Mouse (Mus musculus) embryonic facial prominence, embryonic 10.5 days (tissue): ENCODE results near the gene Txnip. TPM values are rescaled to one million over a fixed set of nuclear protein-coding genes. Genes with fewer than 3 reads are reported as not detected.
"Not testable (repeated sequence)": the region's sequence is repeated elsewhere in the genome, so short reads cannot be mapped to it uniquely, and the experiment has no call there.

Source experiments
- DNase-seq: peaks from one replicate; pipeline ENCODE4 v3.0.0-alpha.2; 2017; ENCODE audit warnings: low spot score
- H3K27ac ChIP-seq: fragments of 300-500 bp; sonication (generic); replicated peaks from 2 replicates; pipeline ENCODE4 v1.5.1; 2016; ENCODE audit warnings: mild to moderate bottlenecking
- H3K27me3 ChIP-seq: fragments of 300-500 bp; sonication (generic); replicated peaks from 2 replicates; pipeline ENCODE4 v1.6.1; 2016; ENCODE audit warnings: low read depth, mild to moderate bottlenecking; ENCODE audit not compliant: poor library complexity, severe bottlenecking
- H3K36me3 ChIP-seq: fragments of 300-500 bp; sonication (generic); replicated peaks from 2 replicates; pipeline ENCODE4 v1.6.1; 2016; ENCODE audit warnings: mild to moderate bottlenecking, moderate library complexity
- H3K4me1 ChIP-seq: fragments of 300-500 bp; sonication (generic); 2 replicates; pipeline ENCODE4 v1.6.1; 2016
- H3K4me3 ChIP-seq: fragments of 300-500 bp; sonication (generic); 2 replicates; pipeline ENCODE4 v1.5.1; 2016; ENCODE audit warnings: mild to moderate bottlenecking, moderate library complexity
- H3K9me3 ChIP-seq: fragments of 300-500 bp; sonication (generic); 2 replicates; pipeline ENCODE4 v1.6.1; 2016; ENCODE audit warnings: mild to moderate bottlenecking
- WGBS: fragments of 180-500 bp; shearing (Covaris S2); methylation state at CpG from one replicate; pipeline ENCODE4 v1.1.7; 2016; 5-methylcytosine and 5-hydroxymethylcytosine counted together
- polyA plus RNA-seq: library from polyadenylated mRNA; unstranded; fragments of >200 nt; fragmentation: Nextera tagmentation; extraction: Ambion mirVana; gene quantifications from 2 replicates; pipeline ENCODE4 v1.2.1, GENCODE M21; 2016

The Txnip gene
- polyA plus RNA-seq = 31.2 and 34.9 TPM in 2 replicates

- peaks cover 58% of the 10 kb centered on the region for H3K4me1 ChIP-seq
- peak; percentile 100 for DNase-seq
- no peaks in the 10 kb centered on the region for H3K9me3 ChIP-seq
- peaks cover 23% of the 10 kb centered on the region for H3K36me3 ChIP-seq
- peak within 1 kb of the TSS; percentile 88 for H3K27ac ChIP-seq
- WGBS = under 1% methylated on average over 26 of the region's 26 CpGs
- H3K4me3 ChIP-seq = peak within 1 kb of the TSS; percentile 80
- no peaks in the 10 kb centered on the region for H3K27me3 ChIP-seq
These were observed at the start of gene Txnip for GRCm38 (mm10) chr3:96557694-96558093. TSS of gene Txnip (plus strand) at chr3:96557957.

GRCm38 (mm10) chr3:96507966-96508365 is 49.8 kb upstream of the Txnip start:
- H3K9me3 ChIP-seq, H3K36me3 ChIP-seq, DNase-seq, H3K27ac ChIP-seq, H3K4me1 ChIP-seq, H3K27me3 ChIP-seq, H3K4me3 ChIP-seq: not testable (repeated sequence)
- 93% methylated on average over 8 of the region's 9 CpGs for WGBS

GRCm38 (mm10) chr3:96520171-96520570 is 37.6 kb upstream of the Txnip start:
- WGBS = 57% methylated on average over 5 of the region's 5 CpGs
- no peak overlapping the region for H3K4me3 ChIP-seq

GRCm38 (mm10) chr3:96522149-96522548 is 35.6 kb upstream of the Txnip start:
- Histone ChIP-seq H3K4me3 (no peak overlapping the region), H3K4me1 (peaks cover 19% of the 10 kb centered on the region), H3K36me3 (no peaks in the 10 kb centered on the region), H3K27me3 (peaks cover 23% of the 10 kb centered on the region), H3K27ac (no peak overlapping the region), H3K9me3 (no peaks in the 10 kb centered on the region)
- WGBS = 64% methylated on average over 4 of the region's 4 CpGs
- no peak for DNase-seq

More at GRCm38 (mm10) chr3:96520171-96520570, 37.6 kb upstream of the Txnip start:
- DNase-seq = no peak
- peaks cover 13% of the 10 kb centered on the region; the same call in 1 of the 2 replicates for H3K4me1 ChIP-seq
- H3K36me3 ChIP-seq = no peaks in the 10 kb centered on the region
- peaks cover 4% of the 10 kb centered on the region; the same call in 1 of the 2 replicates for H3K27me3 ChIP-seq
- no peaks in the 10 kb centered on the region for H3K9me3 ChIP-seq
- no peak overlapping the region for H3K27ac ChIP-seq

GRCm38 (mm10) chr3:96524028-96524810 is 33.5 kb upstream of the Txnip start:
- 67% methylated on average over 12 of the region's 12 CpGs for WGBS
- Histone ChIP-seq H3K4me1 (peaks cover 32% of the 10 kb centered on the region), H3K9me3 (no peaks in the 10 kb centered on the region), H3K36me3 (no peaks in the 10 kb centered on the region), H3K27ac (no peak overlapping the region), H3K27me3 (peaks cover 44% of the 10 kb centered on the region), H3K4me3 (no peak overlapping the region)
- DNase-seq = no peak

DNA sequence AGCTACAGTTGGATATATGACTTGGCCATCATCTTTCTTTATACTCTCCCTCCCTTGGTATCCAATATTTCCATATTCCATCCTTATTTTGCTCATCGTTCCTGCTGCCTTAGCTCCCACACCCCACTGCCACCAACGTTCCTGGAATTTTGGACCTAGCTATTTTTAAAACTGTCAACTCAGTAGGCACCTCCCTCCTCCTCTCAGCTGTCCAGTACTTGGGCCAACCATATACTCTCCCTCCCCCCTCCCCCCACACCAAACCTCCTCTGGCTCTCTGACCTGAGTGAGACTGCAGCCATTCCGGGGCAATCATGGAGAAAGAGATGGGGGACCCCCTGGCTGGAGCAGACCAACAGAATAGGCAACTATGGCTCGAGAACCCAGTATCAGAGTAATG is 32.8 kb upstream of the Txnip start, which contains the start of gene Hfe2:
Gene Hfe2, plus strand, starts transcription at position 259 of the 400 bp plus-strand sequence.
- Histone ChIP-seq H3K36me3 (no peaks in the 10 kb centered on the region), H3K4me1 (peaks cover 32% of the 10 kb centered on the region), H3K4me3 (no peak within 1 kb of the TSS), H3K27ac (no peak within 1 kb of the TSS), H3K27me3 (peaks cover 50% of the 10 kb centered on the region), H3K9me3 (no peaks in the 10 kb centered on the region)
- DNase-seq = no peak
- WGBS = 87% methylated on average over 4 of the region's 4 CpGs

- Histone ChIP-seq H3K4me3 (peak overlapping the region; percentile 65), H3K9me3 (no peaks in the 10 kb centered on the region), H3K27me3 (peaks cover 56% of the 10 kb centered on the region), H3K27ac (no peak overlapping the region), H3K36me3 (no peaks in the 10 kb centered on the region), H3K4me1 (peaks cover 32% of the 10 kb centered on the region)
- WGBS = 77% methylated on average over 11 of the region's 11 CpGs
- no peak for DNase-seq
These were observed 31.6 kb upstream of the Txnip start for GRCm38 (mm10) chr3:96526013-96526762.

GRCm38 (mm10) chr3:96526864-96527542 is 30.8 kb upstream of the Txnip start:
- Histone ChIP-seq H3K36me3 (no peaks in the 10 kb centered on the region), H3K4me1 (peaks cover 32% of the 10 kb centered on the region), H3K9me3 (no peaks in the 10 kb centered on the region), H3K27ac (peak overlapping the region; percentile 48; the same call in 1 of the 2 replicates), H3K27me3 (peaks cover 56% of the 10 kb centered on the region), H3K4me3 (peak overlapping the region; percentile 65)
- WGBS = 4% methylated on average over 44 of the region's 44 CpGs
- peak; percentile 64 for DNase-seq

GRCm38 (mm10) chr3:96528506-96528905 is 29.3 kb upstream of the Txnip start:
- Histone ChIP-seq H3K27ac (no peak overlapping the region), H3K9me3 (no peaks in the 10 kb centered on the region), H3K4me3 (peak overlapping the region; percentile 22; the same call in 1 of the 2 replicates), H3K36me3 (no peaks in the 10 kb centered on the region), H3K4me1 (peaks cover 32% of the 10 kb centered on the region), H3K27me3 (peaks cover 56% of the 10 kb centered on the region)
- 47% methylated on average over 9 of the region's 9 CpGs for whole genome bisulfite sequencing
- DNase-seq = no peak

DNA sequence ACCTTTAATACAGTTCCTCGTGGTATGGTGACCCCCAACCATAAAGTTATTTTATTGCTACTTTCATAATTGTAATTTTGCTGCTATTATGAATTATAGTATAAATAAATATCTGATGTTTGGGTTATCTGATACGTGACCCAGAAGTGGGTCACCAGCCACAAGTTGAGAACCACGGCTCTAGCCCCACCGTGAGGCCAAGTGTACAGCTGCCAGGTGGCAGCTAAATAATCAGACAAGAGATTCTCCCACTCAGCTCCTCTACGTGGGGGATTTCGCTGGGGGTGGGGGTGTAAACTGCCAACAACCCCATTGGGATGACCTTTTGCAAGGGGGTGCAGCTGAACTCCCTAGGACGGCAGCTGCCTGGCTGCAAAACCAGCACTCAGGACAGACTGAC is 25.7 kb upstream of the Txnip start:
- WGBS = 68% methylated on average over 7 of the region's 7 CpGs
- H3K9me3 ChIP-seq = no peaks in the 10 kb centered on the region
- no peak for DNase-seq
- peaks cover 14% of the 10 kb centered on the region for H3K4me1 ChIP-seq
- H3K27me3 ChIP-seq = peaks cover 34% of the 10 kb centered on the region
- no peak overlapping the region for H3K27ac ChIP-seq
- H3K4me3 ChIP-seq = no peak overlapping the region
- no peaks in the 10 kb centered on the region for H3K36me3 ChIP-seq

DNA sequence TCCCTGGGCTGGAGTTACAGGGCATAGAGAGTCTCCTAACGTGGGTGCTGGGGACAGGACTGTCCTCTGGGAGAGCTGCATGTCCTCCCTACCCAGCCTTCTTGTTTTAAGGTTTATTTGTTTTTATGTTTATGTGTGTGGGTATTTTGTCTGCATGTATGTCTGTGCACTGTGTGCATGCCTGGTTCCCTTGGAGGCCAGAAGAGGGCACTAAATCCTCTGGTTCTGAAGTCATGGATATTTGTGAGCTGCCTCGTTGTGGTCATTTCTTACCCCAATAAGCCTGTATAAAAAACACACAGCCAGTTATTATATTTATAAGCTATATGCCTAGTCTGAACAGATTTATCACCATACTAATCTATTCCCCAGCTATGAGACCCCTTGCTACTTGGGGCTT is 23.5 kb upstream of the Txnip start:
- H3K9me3 ChIP-seq = no peaks in the 10 kb centered on the region
- DNase-seq = no peak
- H3K27ac ChIP-seq = no peak overlapping the region
- H3K36me3 ChIP-seq = no peaks in the 10 kb centered on the region
- no peak overlapping the region for H3K4me3 ChIP-seq
- WGBS = 60% methylated on average over 2 of the region's 2 CpGs
- peaks cover 11% of the 10 kb centered on the region for H3K27me3 ChIP-seq
- H3K4me1 ChIP-seq = peaks cover 5% of the 10 kb centered on the region

GRCm38 (mm10) chr3:96539316-96539715 is 18.4 kb upstream of the Txnip start:
- WGBS = 51% methylated on average over 2 of the region's 2 CpGs
- no peaks in the 10 kb centered on the region for H3K9me3 ChIP-seq
- H3K4me1 ChIP-seq = peaks cover 22% of the 10 kb centered on the region
- no peak overlapping the region for H3K27ac ChIP-seq
- peaks cover 23% of the 10 kb centered on the region for H3K27me3 ChIP-seq
- no peak for DNase-seq
- no peak overlapping the region for H3K4me3 ChIP-seq
- H3K36me3 ChIP-seq = no peaks in the 10 kb centered on the region
